Mouse (Mus musculus) urinary bladder, postnatal 10 days (tissue): Measurements from ENCODE around the gene Trpm6.

Source experiments
- DNase-seq: peaks from one replicate; pipeline ENCODE4 v3.0.0; 2022; ENCODE audit warnings: low spot score

The Trpm6 gene

DNA sequence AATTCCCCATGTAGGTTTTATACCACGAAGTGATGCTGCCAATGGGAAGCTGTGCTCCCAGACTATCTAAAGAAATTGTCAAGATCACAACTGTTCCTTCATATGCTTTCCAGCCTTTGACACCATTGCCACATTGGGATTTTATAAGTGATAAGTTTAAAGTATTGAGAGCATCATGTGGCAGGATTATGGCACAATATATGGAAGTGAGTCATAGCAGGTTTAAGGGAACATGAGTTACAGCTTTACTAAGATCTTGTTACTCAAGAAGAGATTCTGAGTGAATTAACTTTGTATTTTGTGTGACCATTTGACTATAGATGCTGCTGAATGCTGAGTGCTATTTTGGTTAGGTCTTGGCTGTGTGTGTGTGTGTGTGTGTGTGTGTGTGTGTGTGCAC lies 21.8 kb downstream of the Trpm6 start:
- no peak for DNase-seq

- DNase-seq: no peak
Observed at GRCm38 (mm10) chr19:18772888-18773488, 23.2 kb downstream of the Trpm6 start.

GRCm38 (mm10) chr19:18774085-18774484 lies 24.3 kb downstream of the Trpm6 start:
- DNase-seq: no peak

DNA sequence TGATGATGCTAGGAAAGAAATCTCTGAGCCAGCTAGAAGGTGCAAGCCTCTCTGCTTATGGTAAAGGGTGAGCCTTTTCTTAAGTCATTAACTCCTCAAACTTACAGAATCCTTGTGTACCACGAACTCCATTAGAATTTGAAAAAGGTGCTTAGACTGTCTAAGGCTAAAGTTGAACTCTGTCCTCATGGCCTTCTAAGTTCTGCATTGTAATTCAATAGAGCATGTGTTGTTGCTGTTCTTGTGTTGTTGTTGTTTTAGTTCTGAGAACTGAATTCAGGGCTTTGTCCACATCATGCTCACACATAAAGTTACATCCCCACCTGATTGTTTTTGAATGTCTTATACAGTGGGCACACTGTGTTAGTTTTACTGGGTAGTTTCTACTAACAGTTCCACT lies 49.9 kb downstream of the Trpm6 start:
- DNase-seq: no peak

GRCm38 (mm10) chr19:18811264-18811663 lies 61.5 kb downstream of the Trpm6 start:
- DNase-seq: no peak

DNA sequence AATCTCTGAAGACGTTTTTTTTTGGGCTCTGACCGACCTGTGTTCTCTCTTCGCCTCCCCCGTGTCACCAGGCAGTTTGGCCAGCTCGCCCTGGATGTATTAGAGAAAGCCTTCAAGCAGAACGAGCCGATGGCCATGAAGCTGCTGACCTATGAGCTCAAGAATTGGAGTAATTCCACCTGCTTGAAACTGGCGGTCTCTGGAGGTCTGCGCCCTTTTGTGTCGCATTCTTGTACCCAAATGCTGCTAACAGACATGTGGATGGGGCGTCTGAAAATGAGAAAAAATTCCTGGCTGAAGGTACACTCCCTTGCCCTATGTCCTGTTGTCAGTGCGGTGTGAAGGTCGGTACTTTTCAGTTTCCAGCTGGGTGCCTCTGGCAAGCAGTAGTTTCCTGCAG lies 65.4 kb downstream of the Trpm6 start:
- no peak for DNase-seq

GRCm38 (mm10) chr19:18817425-18817824 lies 67.6 kb downstream of the Trpm6 start:
- no peak for DNase-seq

DNA sequence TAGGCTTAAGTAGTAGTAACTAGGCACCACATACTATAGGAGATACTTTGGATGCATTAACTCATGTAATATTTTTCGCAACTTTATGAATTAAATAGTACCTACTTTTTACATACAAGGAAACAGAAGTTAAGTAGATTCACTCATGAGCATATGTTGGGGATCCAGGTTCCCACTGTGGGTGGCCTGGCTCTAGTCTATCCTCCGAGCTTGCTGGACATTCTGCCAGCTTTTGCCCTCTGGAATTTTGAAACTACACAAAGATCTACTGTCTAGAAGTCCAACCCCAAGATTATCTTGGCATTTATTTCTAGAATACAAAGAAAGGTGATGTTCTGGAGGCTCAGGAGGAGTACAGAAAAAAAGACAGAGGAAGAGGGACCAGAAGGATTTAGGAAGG lies 78.8 kb downstream of the Trpm6 start:
- DNase-seq: no peak

- DNase-seq: no peak
Observed at GRCm38 (mm10) chr19:18831196-18831595, 81.4 kb downstream of the Trpm6 start.

DNA sequence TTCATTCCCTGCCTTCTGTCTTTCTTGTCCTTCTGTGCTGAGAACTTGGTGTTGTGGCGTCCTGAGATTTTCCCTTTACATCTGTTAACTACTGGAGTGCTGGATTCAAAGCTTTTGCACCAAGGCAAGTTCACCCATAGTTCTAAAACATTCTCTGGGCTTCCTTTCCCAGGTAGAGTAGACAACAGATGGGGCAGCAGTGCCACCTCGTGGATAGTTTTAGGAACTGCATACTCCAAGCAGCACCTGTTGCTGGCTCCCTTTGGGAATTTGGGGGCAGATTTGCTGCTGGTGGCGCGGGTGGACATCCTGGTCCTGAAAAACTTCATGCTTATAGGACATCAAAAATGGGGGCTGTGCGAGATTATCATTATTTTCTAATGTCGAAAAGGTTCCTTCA lies 85.2 kb downstream of the Trpm6 start:
- DNase-seq: no peak

GRCm38 (mm10) chr19:18841789-18842562 lies 92.2 kb downstream of the Trpm6 start:
- no peak for DNase-seq

DNA sequence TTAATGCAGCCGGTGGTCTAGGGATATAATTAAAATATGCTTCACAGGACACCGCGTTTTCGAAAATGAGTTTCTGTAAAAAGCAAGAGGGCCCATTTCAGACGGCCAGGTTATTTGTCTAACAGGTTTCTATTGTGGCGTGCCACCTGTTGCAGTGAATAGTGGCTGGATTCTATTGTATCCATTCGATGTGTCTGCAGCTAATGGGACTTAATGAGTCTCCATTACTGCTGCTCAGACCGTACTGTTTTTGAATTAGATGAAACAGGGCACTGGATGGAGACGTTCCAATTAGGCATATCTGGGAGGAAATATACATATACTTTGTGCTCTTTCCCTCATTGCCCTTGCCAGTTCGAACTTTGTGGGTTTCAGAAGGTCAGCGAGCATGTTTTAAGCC lies 92.8 kb downstream of the Trpm6 start:
- no peak for DNase-seq

- no peak for DNase-seq
Observed at GRCm38 (mm10) chr19:18846336-18846735, 96.6 kb downstream of the Trpm6 start.

- DNase-seq: no peak
Observed at GRCm38 (mm10) chr19:18868311-18868710, 118.5 kb downstream of the Trpm6 start.

DNA sequence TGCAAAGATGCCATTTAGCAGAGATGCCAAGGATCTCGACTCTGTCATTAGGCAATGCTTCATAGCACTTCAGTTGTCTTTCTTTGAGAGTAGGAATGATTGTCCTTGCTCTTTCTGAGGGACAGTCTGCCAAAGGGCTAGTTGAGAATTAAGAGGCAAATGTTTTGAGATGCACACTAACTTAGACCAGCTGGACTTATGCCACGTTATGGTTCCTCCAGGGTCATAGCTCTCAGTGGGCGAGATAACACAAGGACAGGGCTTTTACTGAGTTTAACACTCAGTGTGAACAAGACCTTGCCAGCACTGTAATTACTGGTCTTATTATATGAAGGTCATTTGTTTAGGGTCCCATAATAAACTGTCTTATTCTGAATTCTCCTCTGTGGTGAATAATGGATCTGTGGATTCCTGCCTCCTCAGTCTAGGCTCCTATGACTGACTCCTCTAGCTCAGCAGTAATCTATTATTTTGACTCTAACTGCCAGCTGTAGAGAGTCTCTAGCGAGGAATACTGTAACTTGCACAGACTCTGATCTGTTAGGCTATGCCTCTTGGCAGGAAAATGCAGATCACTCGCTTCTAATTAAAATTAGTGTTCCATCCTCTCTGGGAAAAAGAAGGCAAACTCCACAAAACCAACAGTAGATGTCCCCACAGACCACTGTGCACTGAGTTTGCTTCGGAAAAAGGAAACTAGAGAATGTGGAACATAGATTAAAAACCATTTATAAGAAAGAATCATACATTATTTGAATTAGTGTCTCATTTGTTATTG lies 123.2 kb downstream of the Trpm6 start:
- DNase-seq: no peak

- DNase-seq: no peak
Observed at GRCm38 (mm10) chr19:18873709-18874644, 124.2 kb downstream of the Trpm6 start.

DNA sequence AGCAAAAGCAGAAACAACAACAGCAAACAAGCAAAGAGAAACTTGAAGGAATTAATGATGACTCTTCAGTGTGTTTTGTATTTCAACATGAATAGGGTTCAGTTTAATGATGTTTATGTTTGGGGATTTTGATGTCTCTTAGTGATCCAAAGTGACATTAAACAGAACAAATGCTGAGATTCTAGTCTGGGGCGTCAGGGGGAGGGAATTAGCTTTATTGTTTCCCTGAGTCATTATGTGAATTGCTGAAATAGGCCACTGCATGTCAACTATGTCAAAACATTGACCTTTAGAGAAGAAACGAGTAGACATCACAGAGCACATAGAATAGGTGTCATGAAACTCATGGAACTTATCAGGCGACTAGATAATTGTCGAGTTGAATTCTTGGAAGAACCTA lies 129.5 kb downstream of the Trpm6 start:
- DNase-seq: no peak

DNA sequence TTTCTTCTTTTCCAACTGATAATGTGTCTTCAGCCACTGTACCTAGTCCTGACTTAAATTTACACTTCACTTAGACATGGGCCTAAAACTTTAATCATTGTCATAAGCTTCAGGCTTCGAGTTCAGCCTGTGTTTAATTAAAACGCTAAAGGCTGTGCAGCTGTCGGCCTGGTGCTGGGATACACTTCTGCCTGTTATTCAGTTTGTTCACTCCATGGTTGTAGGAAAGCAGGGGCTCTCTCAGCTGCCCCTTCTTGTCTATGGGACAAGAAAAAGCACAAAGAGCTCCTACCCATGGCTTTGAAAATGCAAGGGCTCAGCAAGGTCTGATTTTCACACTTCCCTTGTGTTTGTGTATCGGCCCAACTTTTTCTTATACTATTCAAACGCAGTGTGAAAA lies 131.4 kb downstream of the Trpm6 start:
- DNase-seq: no peak

DNA sequence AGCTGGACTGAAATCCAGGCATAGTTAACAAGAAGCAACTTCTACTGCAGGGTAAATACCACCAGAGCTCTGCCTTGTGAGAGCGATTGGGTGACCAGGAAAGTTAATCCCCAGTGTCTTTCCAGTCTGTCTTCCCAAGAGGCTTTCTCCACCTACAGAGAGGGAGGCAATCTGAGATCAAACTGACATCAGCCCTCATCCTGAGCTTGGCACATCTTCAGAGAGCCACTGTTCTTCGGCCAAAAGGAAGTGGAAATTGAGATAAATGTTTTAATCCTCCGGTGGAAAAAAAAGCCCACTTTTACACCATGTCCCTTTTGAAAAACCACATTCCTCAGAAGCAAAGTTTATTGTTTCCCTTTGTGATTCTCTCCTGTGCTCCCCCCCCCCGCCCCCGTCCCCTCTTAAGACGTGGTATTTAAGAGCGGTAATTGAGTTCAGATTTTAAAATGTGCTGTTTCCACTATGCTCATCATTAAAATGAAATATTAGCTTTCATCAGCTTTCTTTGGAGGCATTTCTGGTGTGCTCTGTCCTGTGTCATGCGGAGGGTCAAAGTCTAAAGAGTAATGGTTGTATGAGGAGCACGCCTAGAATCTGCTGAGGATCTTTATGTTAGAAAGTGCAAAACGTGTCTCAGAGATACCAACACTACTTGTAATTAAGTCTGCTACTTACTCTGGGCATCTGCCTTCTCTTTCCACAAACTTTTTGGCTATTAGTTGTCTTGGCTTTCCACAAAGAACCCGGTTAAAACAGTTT lies 138.0 kb downstream of the Trpm6 start:
- DNase-seq: no peak

DNA sequence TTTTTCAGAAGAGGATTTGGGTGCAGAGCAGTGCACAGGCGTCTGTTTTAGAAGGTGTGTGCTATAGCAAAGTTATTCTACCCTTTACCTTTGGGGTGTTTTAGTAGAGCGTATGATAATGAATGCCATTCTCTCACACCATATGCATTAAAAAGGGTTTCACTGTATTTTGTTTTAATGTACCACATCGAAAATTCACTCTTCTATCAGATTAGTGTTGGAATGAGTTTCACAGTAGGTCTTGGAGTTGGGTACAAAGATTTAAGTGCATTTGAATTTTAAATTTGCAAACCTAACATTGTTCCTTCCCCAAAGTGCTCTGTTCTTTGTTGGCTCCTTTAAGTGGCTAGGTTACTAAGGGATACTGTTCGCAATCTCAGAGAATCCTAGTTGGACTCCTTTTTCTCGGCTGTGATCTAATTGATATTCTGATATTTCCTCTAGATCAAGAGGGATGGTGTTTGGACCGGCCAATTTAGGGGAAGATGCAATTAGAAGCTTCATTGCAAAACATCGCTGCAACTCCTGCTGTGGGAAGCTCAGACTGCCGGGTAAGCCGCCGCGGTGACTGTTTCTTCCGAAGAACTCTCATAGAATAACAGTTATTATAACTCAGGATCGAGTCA lies 138.8 kb downstream of the Trpm6 start:
- DNase-seq: no peak

DNA sequence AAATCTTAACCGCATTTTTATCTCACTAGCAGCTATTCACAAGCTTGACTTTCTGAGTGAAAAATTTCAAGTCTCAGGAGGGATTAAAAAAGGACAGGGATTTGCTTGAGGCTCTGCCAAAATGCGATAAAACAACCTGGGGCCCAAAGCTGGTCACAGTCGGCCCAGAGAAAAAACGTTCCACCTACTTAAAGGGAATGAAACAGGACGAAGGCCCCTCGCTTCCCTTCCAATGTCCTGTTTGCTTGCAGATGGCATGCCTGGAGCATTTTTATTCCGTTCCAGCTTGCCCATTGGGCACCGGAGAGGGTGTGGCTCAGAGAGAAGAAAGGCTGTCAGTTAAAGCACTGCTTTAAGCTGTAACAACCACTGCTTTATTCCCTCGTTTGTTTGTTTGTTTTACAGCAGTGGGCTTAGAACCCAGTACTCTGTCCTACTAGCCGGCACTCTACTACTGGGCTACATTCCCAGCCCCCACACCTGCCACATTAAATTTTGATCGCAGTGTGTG lies 139.4 kb downstream of the Trpm6 start:
- DNase-seq: no peak
